Mouse (Mus musculus): ENCODE results near the gene Gm9507.

DNA sequence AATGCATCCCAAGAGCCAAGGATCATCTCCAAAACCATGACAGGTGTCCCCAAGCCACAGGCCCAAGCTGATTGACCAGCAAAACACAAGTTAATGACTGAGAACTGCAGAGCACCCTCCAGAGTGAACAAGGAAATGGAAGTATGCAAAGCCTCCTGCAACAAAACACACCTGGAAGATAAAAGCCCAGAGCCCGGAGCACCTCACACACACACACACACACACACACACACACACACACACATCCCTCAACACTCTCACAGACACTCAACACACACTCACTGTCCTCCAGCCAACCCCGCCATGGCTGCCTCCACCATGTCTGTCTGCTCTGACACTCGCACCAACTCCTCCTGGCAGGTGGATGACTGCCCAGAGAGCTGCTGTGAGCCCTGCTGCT is 34.9 kb upstream of the Gm9507 start, which contains the start of gene Gm36176:
- no peak for TF ChIP-seq CTCF (IDR thresholded peaks at IDR 0.05; ENCODE audit: extremely low read depth, insufficient read depth, low read length)
- TF ChIP-seq POLR2A (IDR thresholded peaks at IDR 0.05; ENCODE audit: extremely low read depth, insufficient read depth, low read length): no peak

Measured in cortical plate, adult 2 months (tissue).